In the genomic region with DNA sequence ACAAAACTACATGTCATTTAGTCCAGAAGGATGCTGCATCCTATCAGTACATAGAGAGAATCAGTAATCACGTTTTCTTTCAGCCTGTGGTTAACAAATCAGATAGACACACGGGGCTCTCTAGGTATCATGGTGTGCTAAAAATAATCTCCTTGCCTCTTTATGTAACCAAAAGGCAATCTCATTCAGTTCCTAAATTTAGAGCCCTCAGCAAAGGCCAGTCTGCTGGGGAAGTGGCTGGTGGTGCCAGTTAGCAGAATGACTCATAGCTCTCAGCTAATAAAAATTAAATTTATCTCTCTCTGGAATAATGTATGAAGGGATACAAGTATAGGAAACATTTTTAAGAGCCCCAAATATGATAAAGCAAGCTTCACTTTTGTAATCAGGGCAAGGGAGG, we compare ENCODE assay signal across 15 mouse cellular contexts.
DNase-seq lines count a peak whose midpoint lies in the region; ATAC-seq lines count a peak whose summit lies in the region.
"Had no signal": no experiment of that assay in that cellular context is flagged by ENCODE, and none has a peak within 500 bp of the region (broad histone marks: within the 10 kb centered on the region; RNA-seq: fewer than 3 reads in every experiment).

No protein-coding gene starts in this region.

- 0 out of 2 replicates have a peak overlapping the region, but pooled peaks have one; percentile 10 for H3K4me2 ChIP-seq in heart, embryonic 13.5 days
- H3K4me2 ChIP-seq: kidney, embryonic 15.5 days had no signal

- H3K9me3 ChIP-seq in heart, embryonic 13.5 days = no peaks in the 10 kb centered on the region
- no peaks in the 10 kb centered on the region for H3K9me3 ChIP-seq in heart, embryonic 10.5 days
- H3K9me3 ChIP-seq: forebrain, embryonic 10.5 days; G1E; kidney, embryonic 15.5 days had no signal

- DNase-seq in adrenal gland, postnatal 25 days = peak; percentile 1
- no peak for DNase-seq in adrenal gland, adult 18-20 months (ENCODE audit: low spot score in 2 of 2)
- DNase-seq in heart, embryonic 10.5 days (ENCODE audit: low spot score) = no peak
- DNase-seq in cerebellum, adult 9-10 months = peak; percentile 79
- DNase-seq in heart, postnatal 4 days = peak; percentile 5
- DNase-seq in lung, postnatal 36 days = no peak
- DNase-seq: lung, adult 18-20 months; right cerebral cortex, postnatal 25 days; thymus, postnatal 25 days had no signal

- peak overlapping the region; percentile 55 for H3K27ac ChIP-seq in heart, embryonic 13.5 days (replicated peaks)
- H3K27ac ChIP-seq in heart, embryonic 10.5 days = no peak overlapping the region
- H3K27ac ChIP-seq: forebrain, embryonic 10.5 days; hindbrain, postnatal 0 days; kidney, embryonic 15.5 days had no signal

- H3K4me1 ChIP-seq in heart, embryonic 13.5 days = no peaks in the 10 kb centered on the region
- H3K4me1 ChIP-seq in heart, embryonic 10.5 days = no peaks in the 10 kb centered on the region
- H3K4me1 ChIP-seq: forebrain, embryonic 10.5 days; kidney, embryonic 15.5 days had no signal

- no peak for ATAC-seq in heart, embryonic 13.5 days (ENCODE audit: extremely low read depth, insufficient number of reproducible peaks, low FRiP score, low TSS enrichment)
- ATAC-seq in megakaryocyte-erythroid progenitor cell, adult 5-6 weeks (replicated peaks; ENCODE audit: low FRiP score, low TSS enrichment, poor library complexity, severe bottlenecking) = no peak
- ATAC-seq: hindbrain, postnatal 0 days had no signal

- H3K9ac ChIP-seq in heart, embryonic 13.5 days = no peak overlapping the region
- H3K9ac ChIP-seq: kidney, embryonic 15.5 days had no signal

- whole genome bisulfite sequencing in heart, embryonic 13.5 days = 24% methylated on average over 2 of the region's 2 CpGs
- WGBS in heart, embryonic 10.5 days = 24% methylated on average over 2 of the region's 2 CpGs

- H3K4me3 ChIP-seq in heart, embryonic 13.5 days = no peak overlapping the region
- H3K4me3 ChIP-seq in heart, embryonic 10.5 days = no peak overlapping the region
- H3K4me3 ChIP-seq: forebrain, embryonic 10.5 days; kidney, embryonic 15.5 days had no signal

- H3K27me3 ChIP-seq in heart, embryonic 13.5 days (replicated peaks) = no peaks in the 10 kb centered on the region
- H3K27me3 ChIP-seq in heart, embryonic 10.5 days (ENCODE audit: insufficient read depth, poor library complexity, severe bottlenecking) = no peaks in the 10 kb centered on the region
- H3K27me3 ChIP-seq: kidney, embryonic 15.5 days had no signal

- H3K36me3 ChIP-seq in heart, embryonic 13.5 days = no peaks in the 10 kb centered on the region
- H3K36me3 ChIP-seq in heart, embryonic 10.5 days = no peaks in the 10 kb centered on the region
- H3K36me3 ChIP-seq: forebrain, embryonic 10.5 days; G1E; kidney, embryonic 15.5 days had no signal

Comparison
In these comparisons a context has a peak if more than half of its experiments do, and no peak if none do; other contexts are left out.
1. DNase-seq: peak in adrenal gland, postnatal 25 days (single experiment), cerebellum, adult 9-10 months (single experiment) and heart, postnatal 4 days (single experiment); none in adrenal gland, adult 18-20 months (0 of 2), heart, embryonic 10.5 days (single experiment) and lung, postnatal 36 days (single experiment).